Mouse (Mus musculus): ENCODE results near the gene Nasp. TPM values are rescaled to one million over a fixed set of nuclear protein-coding genes. Genes with fewer than 3 reads are reported as not detected.

Gene Nasp
- polyA plus RNA-seq, 1 experiment from 2014 or later: 402 TPM

- peak overlapping the region; percentile 97 for H3K9ac ChIP-seq (ENCODE audit: low read length)
- ATAC-seq (ENCODE audit: insufficient number of reproducible peaks, low FRiP score, low TSS enrichment, low read depth) (peak; percentile 89), DNase-seq (ENCODE audit: low spot score) (peak; percentile 96)
- H3K4me2 ChIP-seq (ENCODE audit: low read depth, severe bottlenecking): peak overlapping the region; percentile 46
- H3K27me3 ChIP-seq (ENCODE audit: control insufficient read depth, insufficient read depth, low read length): no peaks in the 10 kb centered on the region
- H3K4me1 ChIP-seq (ENCODE audit: control insufficient read depth, insufficient read depth, low read length): no peaks in the 10 kb centered on the region
- peaks cover 3% of the 10 kb centered on the region; the same call in 1 of the 2 replicates for H3K36me3 ChIP-seq (ENCODE audit: control insufficient read depth, insufficient read depth, low read length)
- H3K27ac ChIP-seq (replicated peaks; ENCODE audit: low read depth, low read length): peak overlapping the region; percentile 93
- H3K9me3 ChIP-seq (ENCODE audit: control insufficient read depth, low read length): no peaks in the 10 kb centered on the region
- H3K4me3 ChIP-seq (ENCODE audit: low read depth, low read length): peak overlapping the region; percentile 98
- 0% methylated on average over 13 of the region's 13 CpGs for WGBS
Observed at GRCm38 (mm10) chr4:116627359-116627716, 403 bp downstream of the Nasp start.

GRCm38 (mm10) chr4:116626658-116627358 is 933 bp downstream of the Nasp start:
- Histone ChIP-seq H3K4me3 (ENCODE audit: low read depth, low read length) (peak overlapping the region; percentile 98), H3K27me3 (ENCODE audit: control insufficient read depth, insufficient read depth, low read length) (no peaks in the 10 kb centered on the region), H3K27ac (replicated peaks; ENCODE audit: low read depth, low read length) (peak overlapping the region; percentile 93), H3K4me1 (ENCODE audit: control insufficient read depth, insufficient read depth, low read length) (no peaks in the 10 kb centered on the region), H3K36me3 (ENCODE audit: control insufficient read depth, insufficient read depth, low read length) (peaks cover 3% of the 10 kb centered on the region; the same call in 1 of the 2 replicates), H3K4me2 (ENCODE audit: low read depth, severe bottlenecking) (peak overlapping the region; percentile 46; the same call in 1 of the 2 replicates), H3K9me3 (ENCODE audit: control insufficient read depth, low read length) (no peaks in the 10 kb centered on the region), H3K9ac (ENCODE audit: low read length) (peak overlapping the region; percentile 97)
- peak; percentile 80 for ATAC-seq (ENCODE audit: insufficient number of reproducible peaks, low FRiP score, low TSS enrichment, low read depth)
- WGBS: under 1% methylated on average over 52 of the region's 53 CpGs
- peak; percentile 96 for DNase-seq (ENCODE audit: low spot score)

GRCm38 (mm10) chr4:116624831-116625230 is 2.9 kb downstream of the Nasp start:
- peak overlapping the region; percentile 98; the same call in 1 of the 2 replicates for H3K4me3 ChIP-seq (ENCODE audit: low read depth, low read length)
- 93% methylated on average over 4 of the region's 4 CpGs for WGBS

DNA sequence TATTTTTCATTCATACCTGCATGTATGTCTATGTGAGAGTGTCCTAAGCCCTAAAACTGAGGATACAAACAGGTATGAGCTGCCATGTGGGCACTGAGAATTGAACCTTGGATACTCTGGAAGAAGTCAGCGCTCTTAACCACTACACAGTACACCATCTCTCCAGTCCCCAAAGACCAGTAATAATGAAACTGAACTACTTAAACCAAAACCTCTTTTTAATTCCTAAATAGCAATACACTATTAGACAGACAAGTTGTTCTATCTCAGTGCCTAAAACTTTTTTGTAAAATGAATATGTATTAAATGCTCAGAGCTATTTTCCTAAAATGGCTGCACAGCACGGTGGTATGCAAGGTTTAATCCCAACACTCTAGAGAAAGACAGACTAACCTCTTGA is 12.5 kb downstream of the Nasp start:
- WGBS: 96% methylated on average over 2 of the region's 2 CpGs
- DNase-seq (ENCODE audit: low spot score): no peak

More at GRCm38 (mm10) chr4:116624831-116625230, 2.9 kb downstream of the Nasp start:
- Histone ChIP-seq H3K36me3 (ENCODE audit: control insufficient read depth, insufficient read depth, low read length) (peaks cover 6% of the 10 kb centered on the region; the same call in 1 of the 2 replicates), H3K27ac (replicated peaks; ENCODE audit: low read depth, low read length) (no peak overlapping the region), H3K27me3 (ENCODE audit: control insufficient read depth, insufficient read depth, low read length) (no peaks in the 10 kb centered on the region), H3K9ac (ENCODE audit: low read length) (no peak overlapping the region), H3K4me2 (ENCODE audit: low read depth, severe bottlenecking) (no peak overlapping the region), H3K4me1 (ENCODE audit: control insufficient read depth, insufficient read depth, low read length) (no peaks in the 10 kb centered on the region), H3K9me3 (ENCODE audit: control insufficient read depth, low read length) (no peaks in the 10 kb centered on the region)
- DNase-seq (ENCODE audit: low spot score): no peak
- no peak for ATAC-seq (ENCODE audit: insufficient number of reproducible peaks, low FRiP score, low TSS enrichment, low read depth)

GRCm38 (mm10) chr4:116612621-116613020 is 15.1 kb downstream of the Nasp start:
- Histone ChIP-seq H3K9ac (ENCODE audit: low read length) (no peak overlapping the region), H3K4me2 (ENCODE audit: low read depth, severe bottlenecking) (no peak overlapping the region), H3K27me3 (ENCODE audit: control insufficient read depth, insufficient read depth, low read length) (no peaks in the 10 kb centered on the region), H3K4me3 (ENCODE audit: low read depth, low read length) (no peak overlapping the region), H3K27ac (replicated peaks; ENCODE audit: low read depth, low read length) (no peak overlapping the region), H3K4me1 (ENCODE audit: control insufficient read depth, insufficient read depth, low read length) (no peaks in the 10 kb centered on the region), H3K36me3 (ENCODE audit: control insufficient read depth, insufficient read depth, low read length) (peaks cover 18% of the 10 kb centered on the region), H3K9me3 (ENCODE audit: control insufficient read depth, low read length) (no peaks in the 10 kb centered on the region)
- WGBS: 98% methylated on average over 2 of the region's 2 CpGs
- no peak for DNase-seq (ENCODE audit: low spot score)
- no peak for ATAC-seq (ENCODE audit: insufficient number of reproducible peaks, low FRiP score, low TSS enrichment, low read depth)

More for the DNA sequence above, 12.5 kb downstream of the Nasp start:
- Histone ChIP-seq H3K9ac (ENCODE audit: low read length) (no peak overlapping the region), H3K9me3 (ENCODE audit: control insufficient read depth, low read length) (no peaks in the 10 kb centered on the region), H3K4me2 (ENCODE audit: low read depth, severe bottlenecking) (no peak overlapping the region), H3K36me3 (ENCODE audit: control insufficient read depth, insufficient read depth, low read length) (peaks cover 23% of the 10 kb centered on the region), H3K4me3 (ENCODE audit: low read depth, low read length) (no peak overlapping the region), H3K4me1 (ENCODE audit: control insufficient read depth, insufficient read depth, low read length) (no peaks in the 10 kb centered on the region), H3K27ac (replicated peaks; ENCODE audit: low read depth, low read length) (no peak overlapping the region), H3K27me3 (ENCODE audit: control insufficient read depth, insufficient read depth, low read length) (no peaks in the 10 kb centered on the region)
- no peak for ATAC-seq (ENCODE audit: insufficient number of reproducible peaks, low FRiP score, low TSS enrichment, low read depth)

DNA sequence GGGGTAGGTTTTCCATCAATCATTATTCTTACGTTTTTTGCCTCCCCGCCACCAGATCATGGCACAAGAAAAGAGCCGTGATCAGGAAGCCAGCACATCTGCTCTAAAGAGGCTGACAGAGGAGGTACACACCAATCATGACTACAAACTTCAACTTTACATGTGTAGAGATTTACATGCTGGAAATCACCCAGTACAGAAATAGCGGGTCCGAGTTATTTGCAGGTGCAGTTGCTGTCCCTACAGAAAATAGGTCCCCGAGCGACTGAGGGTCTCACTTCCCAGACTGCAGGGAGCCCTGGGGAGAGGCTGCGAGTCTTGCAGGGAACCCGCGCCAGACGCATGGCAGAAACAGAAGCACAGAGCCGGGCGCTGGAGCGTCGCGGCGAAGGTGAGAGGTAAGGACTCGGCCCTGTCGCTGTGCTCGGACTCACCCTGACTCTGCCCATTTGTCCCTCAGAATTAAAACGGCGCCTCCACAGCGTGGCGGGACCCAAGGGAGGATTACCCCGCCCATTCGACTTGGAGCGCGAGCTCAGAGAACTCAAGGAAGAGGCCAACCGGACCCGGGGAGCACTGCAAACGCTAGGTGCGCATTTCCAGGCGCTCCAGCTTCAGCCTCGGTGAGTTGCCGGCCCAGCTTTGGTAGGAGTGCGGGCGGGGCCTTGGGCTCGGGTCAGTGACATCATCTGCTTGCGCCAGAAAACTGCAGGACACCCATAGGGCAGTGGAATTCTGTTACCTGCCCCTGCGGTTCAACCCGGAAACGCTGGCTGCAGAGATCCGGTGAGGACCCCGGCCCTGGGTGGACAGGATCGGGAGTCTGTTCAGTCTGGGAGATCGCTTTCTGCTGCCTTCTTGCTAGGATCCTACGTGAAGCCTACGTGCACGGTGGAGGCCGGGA is 30.5 kb downstream of the Nasp start:
- Histone ChIP-seq H3K4me2 (ENCODE audit: low read depth, severe bottlenecking) (peak overlapping the region; percentile 94), H3K36me3 (ENCODE audit: control insufficient read depth, insufficient read depth, low read length) (peaks cover 21% of the 10 kb centered on the region), H3K9ac (ENCODE audit: low read length) (peak overlapping the region; percentile 69), H3K27me3 (ENCODE audit: control insufficient read depth, insufficient read depth, low read length) (no peaks in the 10 kb centered on the region), H3K4me1 (ENCODE audit: control insufficient read depth, insufficient read depth, low read length) (peaks cover 4% of the 10 kb centered on the region; the same call in 1 of the 2 replicates), H3K9me3 (ENCODE audit: control insufficient read depth, low read length) (no peaks in the 10 kb centered on the region), H3K4me3 (ENCODE audit: low read depth, low read length) (peak overlapping the region; percentile 57), H3K27ac (replicated peaks; ENCODE audit: low read depth, low read length) (peak overlapping the region; percentile 52; the same call in 1 of the 2 replicates)
- under 1% methylated on average over 50 of the region's 50 CpGs for WGBS
- DNase-seq (ENCODE audit: low spot score): peak; percentile 93
- peak; percentile 89 for ATAC-seq (ENCODE audit: insufficient number of reproducible peaks, low FRiP score, low TSS enrichment, low read depth)

DNA sequence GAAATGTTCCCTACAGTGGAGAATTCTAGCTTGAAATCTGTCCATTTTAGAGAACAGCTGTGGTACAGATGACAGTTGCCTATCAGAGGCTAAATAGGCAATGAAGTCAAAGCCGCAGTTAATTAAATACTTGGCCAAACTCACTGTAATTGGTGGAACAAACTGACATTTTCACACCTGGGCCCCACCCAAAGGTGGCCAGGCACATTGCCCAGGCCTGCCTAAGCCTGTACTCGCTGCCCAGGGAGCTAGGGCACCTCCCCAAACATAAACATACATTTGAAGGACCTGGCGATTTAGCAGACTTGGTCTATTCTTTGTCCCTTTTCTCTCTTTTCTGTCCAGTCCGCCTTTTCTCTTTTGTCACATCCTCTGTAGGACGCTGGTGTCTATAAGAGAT is 31.4 kb downstream of the Nasp start, which contains the start of gene Ccdc17:
TSS of gene Ccdc17 (plus strand) at position 276 of the 400 bp plus-strand sequence.
- no peak for ATAC-seq (ENCODE audit: insufficient number of reproducible peaks, low FRiP score, low TSS enrichment, low read depth)
- H3K4me1 ChIP-seq (ENCODE audit: control insufficient read depth, insufficient read depth, low read length): peaks cover 4% of the 10 kb centered on the region; the same call in 1 of the 2 replicates
- H3K27me3 ChIP-seq (ENCODE audit: control insufficient read depth, insufficient read depth, low read length): no peaks in the 10 kb centered on the region
- H3K9me3 ChIP-seq (ENCODE audit: control insufficient read depth, low read length): no peaks in the 10 kb centered on the region
- H3K4me3 ChIP-seq (ENCODE audit: low read depth, low read length): peak within 1 kb of the TSS; percentile 57
- no peak for DNase-seq (ENCODE audit: low spot score)
- peaks cover 18% of the 10 kb centered on the region for H3K36me3 ChIP-seq (ENCODE audit: control insufficient read depth, insufficient read depth, low read length)
- H3K4me2 ChIP-seq (ENCODE audit: low read depth, severe bottlenecking): peak within 1 kb of the TSS; percentile 94
- WGBS: 30% methylated on average over 5 of the region's 5 CpGs
- H3K27ac ChIP-seq (replicated peaks; ENCODE audit: low read depth, low read length): peak within 1 kb of the TSS; percentile 52; the same call in 1 of the 2 replicates
- peak within 1 kb of the TSS; percentile 69 for H3K9ac ChIP-seq (ENCODE audit: low read length)

- 80% methylated on average over 8 of the region's 8 CpGs for WGBS
- Histone ChIP-seq H3K9me3 (ENCODE audit: control insufficient read depth, low read length) (no peaks in the 10 kb centered on the region), H3K36me3 (ENCODE audit: control insufficient read depth, insufficient read depth, low read length) (peaks cover 18% of the 10 kb centered on the region), H3K9ac (ENCODE audit: low read length) (no peak overlapping the region), H3K4me3 (ENCODE audit: low read depth, low read length) (no peak overlapping the region), H3K27me3 (ENCODE audit: control insufficient read depth, insufficient read depth, low read length) (no peaks in the 10 kb centered on the region), H3K27ac (replicated peaks; ENCODE audit: low read depth, low read length) (no peak overlapping the region), H3K4me2 (ENCODE audit: low read depth, severe bottlenecking) (no peak overlapping the region), H3K4me1 (ENCODE audit: control insufficient read depth, insufficient read depth, low read length) (peaks cover 4% of the 10 kb centered on the region; the same call in 1 of the 2 replicates)
- ATAC-seq (ENCODE audit: insufficient number of reproducible peaks, low FRiP score, low TSS enrichment, low read depth) (no peak), DNase-seq (ENCODE audit: low spot score) (no peak)
Observed at GRCm38 (mm10) chr4:116595793-116596192, 31.9 kb downstream of the Nasp start.

Data from limb, embryonic 11.5 days (tissue).